Mouse (Mus musculus): ENCODE results near the gene Ctdsp2. TPM values are rescaled to one million over a fixed set of nuclear protein-coding genes. Genes with fewer than 3 reads are reported as not detected.
A peak's percentile ranks its signal among the peaks of the same experiment; 100 is the strongest.

Ctdsp2 gene
- polyA plus RNA-seq, 1 experiment: 119 TPM

DNA sequence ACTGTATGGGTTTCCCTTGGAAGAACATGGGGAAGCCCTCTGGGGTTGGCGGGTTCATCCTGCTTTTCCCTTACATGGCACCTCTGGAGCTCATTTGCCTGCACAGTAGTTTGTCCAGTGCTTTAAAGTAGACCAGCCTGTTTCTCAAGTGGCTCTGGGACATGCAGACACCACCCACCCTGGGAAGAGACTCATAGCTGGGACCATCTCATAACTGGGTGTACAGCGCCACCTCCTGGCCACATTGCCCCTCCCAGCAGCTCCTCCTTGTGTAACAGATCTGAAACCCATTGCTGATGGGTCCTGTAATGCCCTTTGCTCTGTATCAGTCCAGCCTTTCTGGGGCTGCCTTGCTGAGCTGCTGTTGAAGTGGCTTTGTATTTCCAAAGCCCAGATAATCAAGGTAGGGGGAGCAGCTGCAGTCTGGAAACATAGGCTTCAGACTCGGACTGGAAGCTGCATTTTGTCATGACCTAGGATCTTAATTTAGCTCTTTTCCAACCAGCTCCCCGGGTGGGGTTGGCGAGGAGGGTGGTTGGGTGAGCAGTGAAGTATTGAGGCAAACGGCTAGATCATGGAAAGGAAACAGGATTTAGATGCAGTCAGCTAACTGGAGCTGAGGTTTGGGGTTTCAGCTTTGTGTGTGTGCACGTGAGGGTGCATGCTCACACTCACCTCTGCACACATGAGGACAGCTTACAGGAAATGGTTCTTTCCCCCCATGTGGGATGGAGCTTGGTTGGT lies 12.0 kb downstream of the Ctdsp2 start:
- peak; percentile 64 for DNase-seq (ENCODE audit: low read depth)

- DNase-seq (ENCODE audit: low read depth): no peak
These were observed 13.2 kb downstream of the Ctdsp2 start for GRCm38 (mm10) chr10:126991676-126992075.

DNA sequence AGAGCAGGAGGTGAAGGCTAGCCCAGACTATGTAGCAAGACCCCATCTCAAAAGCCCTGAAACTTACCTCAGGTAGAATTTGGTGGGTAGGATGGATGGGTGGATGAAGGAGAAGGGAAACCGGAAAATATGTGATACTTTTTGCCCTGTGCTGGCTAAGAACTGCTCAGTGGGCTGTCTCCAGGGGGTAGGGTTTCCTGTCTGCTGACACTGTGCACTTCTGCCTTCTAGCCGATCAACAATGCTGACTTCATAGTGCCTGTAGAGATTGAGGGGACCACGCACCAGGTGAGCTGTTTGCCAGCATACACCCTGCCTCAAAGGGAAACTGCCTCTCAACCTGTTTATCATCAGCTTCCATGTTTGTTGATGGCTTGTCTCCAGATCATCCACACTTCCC lies 15.1 kb downstream of the Ctdsp2 start:
- DNase-seq (ENCODE audit: low read depth): no peak

DNA sequence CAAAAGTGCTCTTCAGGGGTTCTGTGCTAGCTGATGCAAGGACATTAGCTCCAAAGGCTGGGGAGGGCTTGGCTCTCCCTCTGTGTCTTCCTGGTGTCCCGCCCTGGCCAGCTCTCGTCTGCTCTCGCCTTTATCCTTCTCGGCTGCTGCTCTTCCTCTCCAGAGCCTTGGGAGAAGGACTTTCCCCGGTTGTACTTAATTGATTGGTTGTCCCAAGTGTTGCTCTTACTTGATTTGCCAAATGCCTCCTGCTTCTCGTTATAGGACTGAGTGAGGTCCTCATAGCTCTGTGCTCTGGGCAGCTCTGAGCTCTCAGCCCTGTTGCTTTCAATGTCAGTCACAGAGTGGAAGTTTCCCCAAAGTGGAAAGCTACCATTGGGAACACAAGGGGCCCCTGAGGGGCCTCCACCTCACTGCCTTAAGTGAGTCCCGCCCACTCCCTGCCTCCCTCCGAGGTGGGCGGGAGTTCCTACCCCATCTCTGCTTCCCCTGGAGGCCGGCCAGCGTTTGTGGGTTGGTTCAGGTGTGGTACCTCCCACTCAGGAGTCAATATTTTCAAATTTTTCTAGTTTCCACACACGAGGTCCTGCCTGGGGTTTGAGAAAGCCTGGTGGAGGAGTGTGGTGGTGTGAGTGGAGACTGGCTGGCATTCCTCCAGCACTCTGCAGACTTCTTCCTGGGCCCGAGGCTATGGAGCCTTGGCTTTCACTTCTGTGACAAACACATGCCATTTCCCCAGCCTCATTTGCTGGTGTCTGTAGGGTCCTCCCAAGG lies 19.0 kb downstream of the Ctdsp2 start:
- DNase-seq (ENCODE audit: low read depth): no peak

DNA sequence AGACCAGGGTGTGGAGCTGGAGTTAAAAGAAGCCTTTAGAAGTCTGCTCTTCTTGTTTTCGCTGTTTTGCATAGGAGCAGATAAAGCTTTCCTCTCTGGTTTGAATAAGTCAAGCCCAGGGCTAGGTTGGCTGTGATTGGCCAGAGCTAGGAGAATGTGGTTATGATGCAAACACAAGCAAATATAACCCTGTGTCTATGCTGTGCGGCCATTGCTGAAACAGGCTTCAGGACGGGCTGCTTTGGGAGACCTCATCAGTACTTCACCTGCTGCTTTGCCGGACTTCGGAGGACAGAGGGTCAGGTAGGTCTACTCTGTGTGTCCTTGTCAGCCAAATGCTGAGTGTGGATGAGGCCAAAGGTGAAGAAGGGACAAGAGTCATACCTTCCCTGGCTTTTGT lies 22.0 kb downstream of the Ctdsp2 start, which contains the start of gene Avil:
Avil (plus strand) TSS at position 181 of the 400 bp plus-strand sequence.
- no peak for DNase-seq (ENCODE audit: low read depth)

DNA sequence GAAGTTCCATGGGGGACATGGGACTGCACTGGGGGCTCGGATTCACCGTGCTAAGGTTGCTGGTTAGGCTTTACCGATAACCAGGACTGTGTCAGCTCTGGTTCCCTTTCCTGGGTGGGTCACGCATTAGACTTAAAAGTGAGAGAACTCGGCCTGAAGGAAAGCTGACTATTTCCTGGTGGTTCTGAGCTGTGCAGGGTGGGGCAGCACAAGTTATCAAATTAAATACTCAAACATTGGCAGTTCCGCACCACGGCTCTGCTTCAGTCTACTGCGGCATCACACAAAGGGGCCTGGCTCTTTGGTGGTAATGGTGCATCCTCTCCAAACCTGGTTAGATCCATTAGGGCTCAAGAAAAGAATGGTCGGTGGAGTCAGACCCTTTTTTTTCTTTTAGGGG lies 22.8 kb downstream of the Ctdsp2 start:
- no peak for DNase-seq (ENCODE audit: low read depth)

DNA sequence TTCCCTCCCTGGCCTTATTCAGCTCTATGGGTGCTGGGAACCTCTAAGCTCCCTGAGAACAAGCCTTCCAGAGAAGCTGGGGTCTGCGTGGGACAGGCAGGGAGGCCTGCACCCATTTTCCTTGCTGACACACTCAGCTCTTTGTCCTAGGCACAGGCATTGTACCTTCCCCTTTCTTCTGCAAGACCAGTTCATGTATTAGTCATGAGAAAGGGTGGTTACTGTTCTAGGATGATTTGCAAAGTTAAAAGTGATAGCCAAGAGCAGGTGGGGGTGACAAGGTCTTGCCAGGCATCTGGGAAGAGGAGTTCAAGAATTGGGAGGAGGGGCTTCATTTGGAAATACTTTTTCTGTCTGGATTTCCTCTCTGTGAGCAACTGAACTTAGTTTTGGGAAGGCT lies 23.5 kb downstream of the Ctdsp2 start:
- no peak for DNase-seq (ENCODE audit: low read depth)

- DNase-seq (ENCODE audit: low read depth): no peak
These were observed 24.2 kb downstream of the Ctdsp2 start for GRCm38 (mm10) chr10:127002765-127003164.

GRCm38 (mm10) chr10:127003334-127003733 lies 24.8 kb downstream of the Ctdsp2 start:
- DNase-seq (ENCODE audit: low read depth): no peak

DNA sequence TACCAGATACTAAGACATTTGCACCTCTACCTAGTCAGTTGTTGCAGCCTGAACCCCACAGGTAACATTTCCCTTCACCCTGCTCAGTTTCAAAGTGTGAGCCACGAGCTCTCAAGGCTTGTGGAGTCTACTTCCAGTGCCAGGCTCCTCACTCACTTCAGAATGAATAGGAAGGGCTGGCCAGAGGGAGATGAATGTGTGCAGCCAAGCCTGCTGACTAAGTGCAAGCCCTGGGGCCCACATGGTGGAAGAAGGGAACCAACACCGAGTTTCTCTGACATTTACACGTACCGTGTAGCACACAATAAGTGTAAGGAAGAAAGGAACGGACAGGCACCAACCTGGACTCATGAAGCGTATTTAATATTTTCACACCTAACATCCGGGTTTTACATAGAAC lies 25.3 kb downstream of the Ctdsp2 start:
- DNase-seq (ENCODE audit: low read depth): no peak

GRCm38 (mm10) chr10:127016488-127016887 lies 38.0 kb downstream of the Ctdsp2 start:
- no peak for DNase-seq (ENCODE audit: low read depth)

- DNase-seq (ENCODE audit: low read depth): no peak
These were observed 38.6 kb downstream of the Ctdsp2 start for GRCm38 (mm10) chr10:127017071-127017470.

DNA sequence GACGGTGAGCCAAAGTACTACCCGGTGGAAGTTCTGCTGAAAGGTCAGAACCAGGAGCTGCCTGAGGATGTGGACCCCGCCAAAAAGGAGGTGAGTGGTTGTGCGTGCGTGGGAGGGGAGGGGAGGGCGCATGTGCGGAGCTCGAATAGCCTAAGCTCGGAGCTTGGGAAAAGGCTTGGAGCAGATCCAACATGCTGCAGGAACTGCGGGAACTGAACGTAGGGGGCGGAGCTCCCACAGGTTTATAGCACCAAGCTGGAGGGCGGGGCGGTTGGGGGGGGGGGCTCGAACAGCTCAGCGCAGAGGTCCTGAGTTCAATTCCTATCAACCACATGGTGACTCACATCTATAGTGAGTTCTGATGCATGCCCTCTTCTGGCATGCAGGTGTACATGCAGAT lies 39.9 kb downstream of the Ctdsp2 start:
- DNase-seq (ENCODE audit: low read depth): no peak

DNA sequence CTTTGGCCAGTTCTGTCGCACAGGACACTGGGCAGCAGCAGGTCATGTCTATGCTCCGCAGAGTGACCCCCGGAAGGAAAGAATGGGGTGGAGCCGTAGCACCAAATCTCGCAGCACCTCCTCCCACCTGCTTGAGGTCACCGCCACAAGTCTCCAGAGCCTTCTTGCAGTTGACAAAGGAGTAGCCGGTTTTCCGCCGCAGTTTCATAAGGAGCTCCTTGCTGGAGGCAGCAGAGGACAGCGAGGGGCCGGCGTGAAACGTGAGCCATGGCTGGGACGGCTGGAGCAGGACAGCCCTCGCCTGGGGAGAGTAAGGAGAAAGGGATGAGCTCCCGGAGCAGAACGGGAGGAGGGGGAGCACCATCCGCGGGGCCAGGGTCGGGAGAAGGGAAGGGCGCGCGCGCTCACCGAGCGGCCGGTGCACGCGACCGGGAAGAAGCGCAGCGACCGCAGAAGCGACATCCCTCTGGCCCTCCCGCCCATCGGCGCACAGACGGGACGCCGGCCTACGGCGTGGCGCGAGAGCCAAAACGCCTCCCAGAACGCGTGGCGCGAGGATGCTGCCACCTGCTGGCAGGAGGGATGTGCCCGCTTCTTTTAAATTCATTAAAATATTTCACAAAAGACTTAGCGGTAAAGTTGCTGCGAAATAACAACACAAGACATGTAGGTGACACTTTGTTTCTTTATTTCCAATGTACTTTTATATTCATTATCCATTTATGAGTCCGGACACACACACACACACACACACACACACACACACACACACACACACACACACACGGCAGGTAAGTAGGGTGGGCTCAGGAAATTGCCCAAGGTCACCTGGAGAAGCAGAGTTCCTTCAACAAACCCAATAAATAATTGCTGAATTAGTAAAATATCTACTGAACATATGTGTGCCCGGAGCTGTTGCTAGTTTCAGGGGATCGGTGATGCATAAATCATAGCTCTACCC lies 52.1 kb downstream of the Ctdsp2 start, which contains the start of gene Tsfm:
Tsfm (minus strand) TSS at position 505 of the 961 bp plus-strand sequence.
- DNase-seq (ENCODE audit: low read depth): no peak

GRCm38 (mm10) chr10:127033301-127033741 lies 54.8 kb downstream of the Ctdsp2 start:
- no peak for DNase-seq (ENCODE audit: low read depth)

- no peak for DNase-seq (ENCODE audit: low read depth)
These were observed 57.8 kb downstream of the Ctdsp2 start for GRCm38 (mm10) chr10:127036273-127036672.

GRCm38 (mm10) chr10:127037641-127038040 lies 59.1 kb downstream of the Ctdsp2 start:
- no peak for DNase-seq (ENCODE audit: low read depth)

GRCm38 (mm10) chr10:127040569-127041214 lies 62.2 kb downstream of the Ctdsp2 start:
- no peak for DNase-seq (ENCODE audit: low read depth)

GRCm38 (mm10) chr10:127041274-127041766 lies 62.8 kb downstream of the Ctdsp2 start, which contains the start of the genes Mettl1 and Eef1akmt3:
Gene Mettl1 (plus strand): TSS chr10:127041414.
Gene Eef1akmt3 (minus strand): TSS chr10:127041513.
- DNase-seq (ENCODE audit: low read depth): no peak

DNA sequence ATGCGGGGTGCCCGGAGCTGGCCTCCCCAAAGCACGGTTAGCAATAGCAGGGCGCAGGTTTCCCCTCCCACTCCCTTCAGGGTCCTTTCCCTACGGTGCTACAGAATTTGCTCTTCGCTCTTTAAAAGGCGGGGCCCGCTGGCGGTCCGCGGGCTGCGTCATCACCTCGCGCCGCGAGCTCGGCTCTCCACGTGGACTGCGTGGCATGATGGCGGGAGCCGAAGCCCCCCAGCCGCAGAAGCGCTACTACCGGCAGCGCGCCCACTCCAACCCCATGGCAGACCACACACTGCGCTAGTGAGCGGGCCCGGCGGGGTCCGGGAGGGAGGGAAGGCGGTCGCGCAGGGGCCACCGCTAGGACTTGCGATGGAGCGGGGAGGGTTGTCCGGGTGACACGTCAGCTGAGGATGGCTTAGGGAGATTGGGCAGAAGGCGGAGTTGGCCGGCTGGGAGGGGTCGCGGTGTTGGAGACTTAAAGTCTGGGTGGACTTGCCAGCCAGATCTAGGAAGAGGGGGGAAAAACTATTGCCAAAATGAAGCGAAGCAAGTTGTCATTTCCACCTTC lies 63.3 kb downstream of the Ctdsp2 start:
- DNase-seq (ENCODE audit: low read depth): no peak
